ENCODE assay signal across 10 mouse cellular contexts in genomic region chr13:23747892-23748288, GRCm38 (mm10). TPM values are rescaled to one million over a fixed set of nuclear protein-coding genes. Genes with fewer than 3 reads are reported as not detected.
A peak's percentile ranks its signal among the peaks of the same experiment; 100 is the strongest.
DNase-seq lines count a peak whose midpoint lies in the region; ATAC-seq lines count a peak whose summit lies in the region.
"Had no signal": no experiment of that assay in that cellular context is flagged by ENCODE, and none has a peak within 500 bp of the region (broad histone marks: within the 10 kb centered on the region; RNA-seq: fewer than 3 reads in every experiment).

No protein-coding gene starts in this region.

- H3K4me2 ChIP-seq in midbrain, embryonic 11.5 days = peak overlapping the region; percentile 42; the same call in 1 of the 2 replicates
- H3K4me2 ChIP-seq in midbrain, embryonic 16.5 days (ENCODE audit: low read length) = no peak overlapping the region
- H3K4me2 ChIP-seq in limb, embryonic 11.5 days (ENCODE audit: low read depth, severe bottlenecking) = peak overlapping the region; percentile 55
- peak overlapping the region; percentile 59 for H3K4me2 ChIP-seq in stomach, embryonic 16.5 days (ENCODE audit: low read depth, low read length)

- no peak for DNase-seq in midbrain, embryonic 11.5 days (ENCODE audit: low spot score, missing footprints)
- no peak for DNase-seq in limb, embryonic 11.5 days (ENCODE audit: low spot score)
- no peak for DNase-seq in thymus, postnatal 4 days
- DNase-seq in adrenal gland, postnatal 25 days = no peak
- DNase-seq: B cell, adult 2 months; right cerebral cortex, postnatal 4 days had no signal

- peaks cover 9% of the 10 kb centered on the region for H3K36me3 ChIP-seq in erythroblast, embryonic 14.5 days (ENCODE audit: control insufficient read depth)
- no peaks in the 10 kb centered on the region for H3K36me3 ChIP-seq in midbrain, embryonic 11.5 days (ENCODE audit: control insufficient read depth, insufficient read depth, low read length)
- no peaks in the 10 kb centered on the region for H3K36me3 ChIP-seq in midbrain, embryonic 16.5 days (ENCODE audit: control insufficient read depth, insufficient read depth, low read length)
- H3K36me3 ChIP-seq in limb, embryonic 11.5 days (ENCODE audit: control insufficient read depth, insufficient read depth, low read length) = no peaks in the 10 kb centered on the region
- no peaks in the 10 kb centered on the region for H3K36me3 ChIP-seq in stomach, embryonic 16.5 days (ENCODE audit: control insufficient read depth, insufficient read depth, low read length)

- peaks cover 58% of the 10 kb centered on the region for H3K4me1 ChIP-seq in erythroblast, embryonic 14.5 days (ENCODE audit: control insufficient read depth)
- H3K4me1 ChIP-seq in midbrain, embryonic 11.5 days (ENCODE audit: control insufficient read depth, insufficient read depth, low read length) = peaks cover 10% of the 10 kb centered on the region
- H3K4me1 ChIP-seq in midbrain, embryonic 16.5 days (ENCODE audit: control insufficient read depth, insufficient read depth, low read length) = peaks cover 19% of the 10 kb centered on the region
- no peaks in the 10 kb centered on the region for H3K4me1 ChIP-seq in limb, embryonic 11.5 days (ENCODE audit: control insufficient read depth, insufficient read depth, low read length)
- H3K4me1 ChIP-seq in stomach, embryonic 16.5 days (ENCODE audit: control insufficient read depth, insufficient read depth, low read length) = peaks cover 20% of the 10 kb centered on the region

- peak overlapping the region; percentile 96 for H3K27ac ChIP-seq in midbrain, embryonic 11.5 days (ENCODE audit: low read depth, low read length)
- H3K27ac ChIP-seq in midbrain, embryonic 16.5 days (ENCODE audit: low read length) = no peak overlapping the region
- peak overlapping the region; percentile 99 for H3K27ac ChIP-seq in limb, embryonic 11.5 days (replicated peaks; ENCODE audit: low read depth, low read length)
- H3K27ac ChIP-seq in stomach, embryonic 16.5 days (ENCODE audit: low read length) = peak overlapping the region; percentile 99

- no peaks in the 10 kb centered on the region for H3K27me3 ChIP-seq in erythroblast, embryonic 14.5 days (ENCODE audit: control insufficient read depth)
- H3K27me3 ChIP-seq in midbrain, embryonic 11.5 days (ENCODE audit: control insufficient read depth, insufficient read depth, low read length) = no peaks in the 10 kb centered on the region
- H3K27me3 ChIP-seq in midbrain, embryonic 16.5 days (ENCODE audit: control insufficient read depth, insufficient read depth, low read depth, low read length) = no peaks in the 10 kb centered on the region
- no peaks in the 10 kb centered on the region for H3K27me3 ChIP-seq in limb, embryonic 11.5 days (ENCODE audit: control insufficient read depth, insufficient read depth, low read length)
- no peaks in the 10 kb centered on the region for H3K27me3 ChIP-seq in stomach, embryonic 16.5 days (ENCODE audit: control insufficient read depth, insufficient read depth, low read length)

- H3K4me3 ChIP-seq in erythroblast, embryonic 14.5 days (replicated peaks) = peak overlapping the region; percentile 63
- H3K4me3 ChIP-seq in midbrain, embryonic 11.5 days (ENCODE audit: low read depth, low read length) = no peak overlapping the region
- H3K4me3 ChIP-seq in midbrain, embryonic 16.5 days (ENCODE audit: low read depth, low read length) = no peak overlapping the region
- no peak overlapping the region for H3K4me3 ChIP-seq in limb, embryonic 11.5 days (ENCODE audit: low read depth, low read length)
- peak overlapping the region; percentile 40; the same call in 1 of the 2 replicates for H3K4me3 ChIP-seq in stomach, embryonic 16.5 days (replicated peaks; ENCODE audit: low read length)

- peak overlapping the region; percentile 44; the same call in 1 of the 2 replicates for H3K9ac ChIP-seq in midbrain, embryonic 11.5 days (ENCODE audit: low read length)
- no peak overlapping the region for H3K9ac ChIP-seq in midbrain, embryonic 16.5 days (ENCODE audit: low read depth, low read length)
- H3K9ac ChIP-seq in limb, embryonic 11.5 days (ENCODE audit: low read length) = peak overlapping the region; percentile 62; the same call in 1 of the 2 replicates
- peak overlapping the region; percentile 61; the same call in 1 of the 2 replicates for H3K9ac ChIP-seq in stomach, embryonic 16.5 days (ENCODE audit: low read length)

- WGBS in midbrain, embryonic 11.5 days = 5% methylated on average over 4 of the region's 4 CpGs
- WGBS in midbrain, embryonic 16.5 days = 6% methylated on average over 4 of the region's 4 CpGs
- 11% methylated on average over 4 of the region's 4 CpGs for WGBS in limb, embryonic 11.5 days
- WGBS in stomach, embryonic 16.5 days = 7% methylated on average over 4 of the region's 4 CpGs

- no peak for ATAC-seq in erythroblast, adult 5-6 weeks (replicated peaks; ENCODE audit: low FRiP score, poor library complexity, severe bottlenecking)
- ATAC-seq in midbrain, embryonic 11.5 days (ENCODE audit: low FRiP score) = no peak
- no peak for ATAC-seq in midbrain, embryonic 16.5 days
- ATAC-seq in limb, embryonic 11.5 days (ENCODE audit: insufficient number of reproducible peaks, low FRiP score, low TSS enrichment, low read depth) = no peak
- ATAC-seq in stomach, embryonic 16.5 days (ENCODE audit: insufficient read depth, low FRiP score) = no peak

- no peaks in the 10 kb centered on the region for H3K9me3 ChIP-seq in erythroblast, embryonic 14.5 days (ENCODE audit: control insufficient read depth, low read length)
- H3K9me3 ChIP-seq in midbrain, embryonic 11.5 days (ENCODE audit: control insufficient read depth, low read length) = no peaks in the 10 kb centered on the region
- no peaks in the 10 kb centered on the region for H3K9me3 ChIP-seq in midbrain, embryonic 16.5 days (replicated peaks; ENCODE audit: control insufficient read depth, low read length, poor library complexity, severe bottlenecking)
- no peaks in the 10 kb centered on the region for H3K9me3 ChIP-seq in limb, embryonic 11.5 days (ENCODE audit: control insufficient read depth, low read length)
- no peaks in the 10 kb centered on the region for H3K9me3 ChIP-seq in stomach, embryonic 16.5 days (replicated peaks; ENCODE audit: control insufficient read depth, low read length)

RNA-seq across cellular contexts. Expression of gene Hist1h2bb, which starts 1.4 kb away (rescaled TPM):
- 5.4 and 12.1 TPM in 2 replicates for polyA plus RNA-seq in erythroblast, embryonic 14.5 days (2012)
- 79.4 and 128 TPM in 2 replicates for total RNA-seq in erythroblast, adult 5-6 weeks (2015; ENCODE audit: low replicate concordance)
- 1,415 and 1,638 TPM in 2 replicates for total RNA-seq in erythroblast, adult 5-6 weeks (2017; ENCODE audit: low replicate concordance)
- polyA plus RNA-seq in midbrain, embryonic 11.5 days (2014; fragmentation: Nextera tagmentation; extraction: Ambion mirVana) = 2.1 and 2.4 TPM in 2 replicates
- not detected in 2 replicates for polyA plus RNA-seq in midbrain, embryonic 16.5 days (2015; fragmentation: Nextera tagmentation; extraction: Ambion mirVana)
- 1.7 and 3.4 TPM in 2 replicates for polyA plus RNA-seq in limb, embryonic 11.5 days (2014; fragmentation: Nextera tagmentation; extraction: Ambion mirVana)
- polyA plus RNA-seq in stomach, embryonic 16.5 days (2015; fragmentation: Nextera tagmentation; extraction: Ambion mirVana) = 1.00 and 2.9 TPM in 2 replicates
- 56.1 and 68.8 TPM in 2 replicates for total RNA-seq in adrenal gland, postnatal 25 days (2021)

RNA-seq across cellular contexts. Expression of gene Hist1h3c, which starts 2.5 kb away (rescaled TPM):
- polyA plus RNA-seq in erythroblast, embryonic 14.5 days (2012) = 3.8 and 7.0 TPM in 2 replicates
- 41.1 and 59.8 TPM in 2 replicates for total RNA-seq in erythroblast, adult 5-6 weeks (2015; ENCODE audit: low replicate concordance)
- total RNA-seq in erythroblast, adult 5-6 weeks (2017; ENCODE audit: low replicate concordance) = 178 and 330 TPM in 2 replicates
- polyA plus RNA-seq in midbrain, embryonic 11.5 days (2014; fragmentation: Nextera tagmentation; extraction: Ambion mirVana) = 8.6 and 9.2 TPM in 2 replicates
- 0.76 TPM in 1 of 2 replicates, not detected in the other for polyA plus RNA-seq in midbrain, embryonic 16.5 days (2015; fragmentation: Nextera tagmentation; extraction: Ambion mirVana)
- 13.3 and 14.0 TPM in 2 replicates for polyA plus RNA-seq in limb, embryonic 11.5 days (2014; fragmentation: Nextera tagmentation; extraction: Ambion mirVana)
- polyA plus RNA-seq in stomach, embryonic 16.5 days (2015; fragmentation: Nextera tagmentation; extraction: Ambion mirVana) = 3.1 and 3.7 TPM in 2 replicates
- total RNA-seq in adrenal gland, postnatal 25 days (2021) = 33.0 and 40.6 TPM in 2 replicates

RNA-seq across cellular contexts. Expression of gene Hist1h2ab, which starts 3.0 kb away (rescaled TPM):
- 9.1 and 22.3 TPM in 2 replicates for polyA plus RNA-seq in erythroblast, embryonic 14.5 days (2012)
- total RNA-seq in erythroblast, adult 5-6 weeks (2015; ENCODE audit: low replicate concordance) = 12.5 and 24.5 TPM in 2 replicates
- total RNA-seq in erythroblast, adult 5-6 weeks (2017; ENCODE audit: low replicate concordance) = 1,181 and 1,326 TPM in 2 replicates
- 42.8 and 57.5 TPM in 2 replicates for polyA plus RNA-seq in midbrain, embryonic 11.5 days (2014; fragmentation: Nextera tagmentation; extraction: Ambion mirVana)
- polyA plus RNA-seq in midbrain, embryonic 16.5 days (2015; fragmentation: Nextera tagmentation; extraction: Ambion mirVana) = 1.1 and 6.2 TPM in 2 replicates
- polyA plus RNA-seq in limb, embryonic 11.5 days (2014; fragmentation: Nextera tagmentation; extraction: Ambion mirVana) = 63.8 and 65.5 TPM in 2 replicates
- polyA plus RNA-seq in stomach, embryonic 16.5 days (2015; fragmentation: Nextera tagmentation; extraction: Ambion mirVana) = 16.2 and 26.2 TPM in 2 replicates
- total RNA-seq in adrenal gland, postnatal 25 days (2021) = 76.6 and 90.4 TPM in 2 replicates

RNA-seq across cellular contexts. Expression of gene Hist1h3b, which starts 4.2 kb away (rescaled TPM):
- 6.2 and 23.6 TPM in 2 replicates for polyA plus RNA-seq in erythroblast, embryonic 14.5 days (2012)
- total RNA-seq in erythroblast, adult 5-6 weeks (2015; ENCODE audit: low replicate concordance) = 179 and 183 TPM in 2 replicates
- 251 and 270 TPM in 2 replicates for total RNA-seq in erythroblast, adult 5-6 weeks (2017; ENCODE audit: low replicate concordance)
- polyA plus RNA-seq in midbrain, embryonic 11.5 days (2014; fragmentation: Nextera tagmentation; extraction: Ambion mirVana) = 7.5 and 13.2 TPM in 2 replicates
- 0.89 and 1.1 TPM in 2 replicates for polyA plus RNA-seq in midbrain, embryonic 16.5 days (2015; fragmentation: Nextera tagmentation; extraction: Ambion mirVana)
- polyA plus RNA-seq in limb, embryonic 11.5 days (2014; fragmentation: Nextera tagmentation; extraction: Ambion mirVana) = 7.5 and 12.0 TPM in 2 replicates
- 7.0 and 7.5 TPM in 2 replicates for polyA plus RNA-seq in stomach, embryonic 16.5 days (2015; fragmentation: Nextera tagmentation; extraction: Ambion mirVana)
- total RNA-seq in adrenal gland, postnatal 25 days (2021) = 94.0 and 112 TPM in 2 replicates

RNA-seq across cellular contexts. Expression of gene Hist1h4b, which starts 8.9 kb away (rescaled TPM):
- 4.5 and 11.8 TPM in 2 replicates for polyA plus RNA-seq in erythroblast, embryonic 14.5 days (2012)
- total RNA-seq in erythroblast, adult 5-6 weeks (2015; ENCODE audit: low replicate concordance) = 50.5 and 52.2 TPM in 2 replicates
- total RNA-seq in erythroblast, adult 5-6 weeks (2017; ENCODE audit: low replicate concordance) = 150 and 446 TPM in 2 replicates
- polyA plus RNA-seq in midbrain, embryonic 11.5 days (2014; fragmentation: Nextera tagmentation; extraction: Ambion mirVana) = 3.9 and 5.5 TPM in 2 replicates
- 0.98 and 1.8 TPM in 2 replicates for polyA plus RNA-seq in midbrain, embryonic 16.5 days (2015; fragmentation: Nextera tagmentation; extraction: Ambion mirVana)
- polyA plus RNA-seq in limb, embryonic 11.5 days (2014; fragmentation: Nextera tagmentation; extraction: Ambion mirVana) = 6.3 and 7.9 TPM in 2 replicates
- 1.2 and 3.7 TPM in 2 replicates for polyA plus RNA-seq in stomach, embryonic 16.5 days (2015; fragmentation: Nextera tagmentation; extraction: Ambion mirVana)
- 127 and 163 TPM in 2 replicates for total RNA-seq in adrenal gland, postnatal 25 days (2021)

Comparison
In these comparisons a context has a peak if more than half of its experiments do, and no peak if none do; other contexts are left out.
1. H3K4me3 ChIP-seq: peak in erythroblast, embryonic 14.5 days (single experiment) and stomach, embryonic 16.5 days (single experiment); none in midbrain, embryonic 11.5 days (single experiment), midbrain, embryonic 16.5 days (single experiment) and limb, embryonic 11.5 days (single experiment).